Mouse (Mus musculus): ENCODE measurements at regions not wholly inside any gene's neighbourhood (a gene's known extent, or its start where the extent isn't known, plus 50 kb on each side); places are given as distances from the start of the nearest gene placed in this dataset.

- DNase-seq (ENCODE audit: low spot score in 2 of 2), result no peak
Measured at GRCm38 (mm10) chr3:131698070-131698750, 133.6 kb downstream of the Papss1 start.

- no peak for DNase-seq (ENCODE audit: low spot score in 2 of 2)
Measured at GRCm38 (mm10) chr3:131703134-131703533, 138.6 kb downstream of the Papss1 start.

GRCm38 (mm10) chr3:131713532-131713931 is 149.0 kb downstream of the Papss1 start:
- no peak for DNase-seq (ENCODE audit: low spot score in 2 of 2)

GRCm38 (mm10) chr3:131718761-131719160 is 154.2 kb downstream of the Papss1 start:
- no peak for DNase-seq (ENCODE audit: low spot score in 2 of 2)

GRCm38 (mm10) chr3:131728618-131729017 is 164.1 kb downstream of the Papss1 start:
- no peak for DNase-seq (ENCODE audit: low spot score in 2 of 2)

GRCm38 (mm10) chr3:131734226-131734625 is 169.7 kb downstream of the Papss1 start:
- no peak for DNase-seq (ENCODE audit: low spot score in 2 of 2)

GRCm38 (mm10) chr3:131737461-131737860 is 172.9 kb downstream of the Papss1 start:
- no peak for DNase-seq (ENCODE audit: low spot score in 2 of 2)

GRCm38 (mm10) chr3:131737953-131738598 is 173.5 kb downstream of the Papss1 start:
- no peak for DNase-seq (ENCODE audit: low spot score in 2 of 2)

- DNase-seq (ENCODE audit: low spot score in 2 of 2), result no peak
Measured at GRCm38 (mm10) chr3:131755537-131755936, 191.0 kb downstream of the Papss1 start.

- DNase-seq (ENCODE audit: low spot score in 2 of 2), result no peak
Measured at GRCm38 (mm10) chr3:131756126-131756525, 191.6 kb downstream of the Papss1 start.

- DNase-seq (ENCODE audit: low spot score in 2 of 2), result no peak
Measured at GRCm38 (mm10) chr3:131769976-131770375, 205.4 kb downstream of the Papss1 start.

- no peak for DNase-seq (ENCODE audit: low spot score in 2 of 2)
Measured at GRCm38 (mm10) chr3:131770486-131770885, 205.9 kb downstream of the Papss1 start.

- no peak for DNase-seq (ENCODE audit: low spot score in 2 of 2)
Measured at GRCm38 (mm10) chr3:131771863-131772546, 207.4 kb downstream of the Papss1 start.

- DNase-seq (ENCODE audit: low spot score in 2 of 2), result no peak
Measured at GRCm38 (mm10) chr3:131772593-131772992, 208.0 kb downstream of the Papss1 start.

GRCm38 (mm10) chr3:131775431-131775830 is 210.9 kb downstream of the Papss1 start:
- no peak for DNase-seq (ENCODE audit: low spot score in 2 of 2)

- no peak for DNase-seq (ENCODE audit: low spot score in 2 of 2)
Measured at GRCm38 (mm10) chr3:131776650-131777049, 212.1 kb downstream of the Papss1 start.

GRCm38 (mm10) chr3:131779803-131780202 is 215.2 kb downstream of the Papss1 start:
- DNase-seq (ENCODE audit: low spot score in 2 of 2), result no peak

GRCm38 (mm10) chr3:131785524-131785923 is 221.0 kb downstream of the Papss1 start:
- no peak for DNase-seq (ENCODE audit: low spot score in 2 of 2)

GRCm38 (mm10) chr3:131788321-131788720 is 223.8 kb downstream of the Papss1 start:
- DNase-seq (ENCODE audit: low spot score in 2 of 2), result no peak

GRCm38 (mm10) chr3:131789177-131789576 is 224.6 kb downstream of the Papss1 start:
- no peak for DNase-seq (ENCODE audit: low spot score in 2 of 2)

GRCm38 (mm10) chr3:131794056-131794455 is 229.5 kb downstream of the Papss1 start:
- DNase-seq (ENCODE audit: low spot score in 2 of 2), result no peak

GRCm38 (mm10) chr3:131795108-131796005 is 230.8 kb downstream of the Papss1 start:
- no peak for DNase-seq (ENCODE audit: low spot score in 2 of 2)
